Mouse (Mus musculus) forebrain, embryonic 15.5 days (tissue): ENCODE data around the gene Sept11. TPM values are rescaled to one million over a fixed set of nuclear protein-coding genes. Genes with fewer than 3 reads are reported as not detected.
A peak's percentile ranks its signal among the peaks of the same experiment; 100 is the strongest.

Source experiments
- ATAC-seq: fragments of 200-750 bp; cut with Nextera tagmentation; replicated peaks from 2 replicates; pipeline ENCODE4 v1.8.0; 2017; ENCODE audit warnings: mild to moderate bottlenecking, moderate TSS enrichment, moderate library complexity
- H3K27ac ChIP-seq: fragments of 300-500 bp; sonication (generic); replicated peaks from 2 replicates; pipeline ENCODE4 v1.5.1; 2015; ENCODE audit warnings: mild to moderate bottlenecking, inconsistent platforms
- H3K27me3 ChIP-seq: fragments of 300-500 bp; sonication (generic); 2 replicates; pipeline ENCODE4 v1.6.1; 2015; ENCODE audit warnings: inconsistent platforms
- H3K36me3 ChIP-seq: fragments of 300-500 bp; sonication (generic); 2 replicates; pipeline ENCODE4 v1.6.1; 2015; ENCODE audit warnings: mild to moderate bottlenecking, inconsistent platforms
- H3K4me1 ChIP-seq: fragments of 300-500 bp; sonication (generic); 2 replicates; pipeline ENCODE4 v1.6.1; 2015; ENCODE audit warnings: inconsistent platforms
- H3K4me2 ChIP-seq: fragments of 300-500 bp; sonication (generic); replicated peaks from 2 replicates; pipeline ENCODE4 v1.6.1; 2015; ENCODE audit warnings: mild to moderate bottlenecking, inconsistent platforms
- H3K4me3 ChIP-seq: fragments of 300-500 bp; sonication (generic); 2 replicates; pipeline ENCODE4 v1.5.1; 2015; ENCODE audit warnings: mild to moderate bottlenecking, inconsistent platforms
- H3K9ac ChIP-seq: fragments of 300-500 bp; sonication (generic); replicated peaks from 2 replicates; pipeline ENCODE4 v1.6.1; 2015; ENCODE audit warnings: mild to moderate bottlenecking, inconsistent platforms
- H3K9me3 ChIP-seq: fragments of 300-500 bp; sonication (generic); 2 replicates; pipeline ENCODE4 v1.6.1; 2016; ENCODE audit warnings: inconsistent platforms
- WGBS: fragments of 180-500 bp; shearing (Covaris S2); methylation state at CpG from one replicate; pipeline ENCODE4 v1.1.7; 2015; ENCODE audit warnings: mixed read lengths; 5-methylcytosine and 5-hydroxymethylcytosine counted together
- polyA plus RNA-seq: library from polyadenylated mRNA; unstranded; fragments of >200 nt; fragmentation: Nextera tagmentation; extraction: Ambion mirVana; gene quantifications from 2 replicates; pipeline ENCODE4 v1.2.1, GENCODE M21; 2015

Gene Sept11
- polyA plus RNA-seq, 1 experiment from 2014 or later, result 174 TPM

GRCm38 (mm10) chr5:93133445-93134244, 40.4 kb downstream of the Sept11 start:
- ATAC-seq, result peak; percentile 35
- Histone ChIP-seq H3K27ac (peak overlapping the region; percentile 70), H3K9ac (no peak overlapping the region)

GRCm38 (mm10) chr5:93135368-93136107, 42.3 kb downstream of the Sept11 start:
- peaks cover 47% of the 10 kb centered on the region for H3K4me1 ChIP-seq
- peaks cover 5% of the 10 kb centered on the region; the same call in 1 of the 2 replicates for H3K36me3 ChIP-seq
- no peak overlapping the region for H3K27ac ChIP-seq
- no peaks in the 10 kb centered on the region for H3K27me3 ChIP-seq
- 94% methylated on average over 10 of the region's 10 CpGs for WGBS
- H3K4me3 ChIP-seq, result no peak overlapping the region
- no peaks in the 10 kb centered on the region for H3K9me3 ChIP-seq
- H3K9ac ChIP-seq, result no peak overlapping the region
- ATAC-seq, result no peak
- H3K4me2 ChIP-seq, result no peak overlapping the region

More at GRCm38 (mm10) chr5:93133445-93134244, 40.4 kb downstream of the Sept11 start:
- 9% methylated on average over 10 of the region's 10 CpGs for WGBS
- 0 out of 2 replicates have a peak overlapping the region, but pooled peaks have one; percentile 2 for H3K4me3 ChIP-seq
- no peaks in the 10 kb centered on the region for H3K9me3 ChIP-seq
- H3K4me2 ChIP-seq, result peak overlapping the region; percentile 31
- H3K4me1 ChIP-seq, result peaks cover 57% of the 10 kb centered on the region
- no peaks in the 10 kb centered on the region for H3K36me3 ChIP-seq
- no peaks in the 10 kb centered on the region for H3K27me3 ChIP-seq

- no peak overlapping the region for H3K9ac ChIP-seq
- 69% methylated on average over 5 of the region's 5 CpGs for WGBS
- H3K27me3 ChIP-seq, result no peaks in the 10 kb centered on the region
- peaks cover 37% of the 10 kb centered on the region for H3K4me1 ChIP-seq
- ATAC-seq, result peak; percentile 23; the same call in 1 of the 2 replicates
- no peak overlapping the region for H3K4me3 ChIP-seq
- H3K4me2 ChIP-seq, result no peak overlapping the region
- peaks cover 11% of the 10 kb centered on the region for H3K36me3 ChIP-seq
- H3K27ac ChIP-seq, result peak overlapping the region; percentile 31
- H3K9me3 ChIP-seq, result no peaks in the 10 kb centered on the region
These were observed 43.8 kb downstream of the Sept11 start for GRCm38 (mm10) chr5:93136956-93137586.

- Histone ChIP-seq H3K4me3 (no peak overlapping the region), H3K27ac (no peak overlapping the region), H3K4me2 (no peak overlapping the region), H3K9me3 (no peaks in the 10 kb centered on the region), H3K27me3 (no peaks in the 10 kb centered on the region), H3K4me1 (peaks cover 22% of the 10 kb centered on the region), H3K9ac (no peak overlapping the region), H3K36me3 (peaks cover 11% of the 10 kb centered on the region)
- ATAC-seq, result no peak
- 93% methylated on average over 9 of the region's 9 CpGs for WGBS
These were observed 46.1 kb downstream of the Sept11 start for GRCm38 (mm10) chr5:93139350-93139749.

- 0 out of 2 replicates have a peak, but pooled peaks have one; percentile 20 for ATAC-seq
These were observed 47.5 kb downstream of the Sept11 start for GRCm38 (mm10) chr5:93140747-93141146.

GRCm38 (mm10) chr5:93143360-93144091, 50.3 kb downstream of the Sept11 start:
- Histone ChIP-seq H3K4me2 (no peak overlapping the region), H3K4me1 (peaks cover 32% of the 10 kb centered on the region), H3K9ac (no peak overlapping the region), H3K27ac (0 out of 2 replicates have a peak overlapping the region, but pooled peaks have one; percentile 32), H3K4me3 (no peak overlapping the region), H3K27me3 (no peaks in the 10 kb centered on the region), H3K36me3 (peaks cover 14% of the 10 kb centered on the region), H3K9me3 (no peaks in the 10 kb centered on the region)
- peak; percentile 62 for ATAC-seq
- WGBS, result 61% methylated on average over 12 of the region's 12 CpGs

More at GRCm38 (mm10) chr5:93140747-93141146, 47.5 kb downstream of the Sept11 start:
- Histone ChIP-seq H3K9me3 (no peaks in the 10 kb centered on the region), H3K4me1 (peaks cover 33% of the 10 kb centered on the region), H3K4me3 (no peak overlapping the region), H3K9ac (no peak overlapping the region), H3K4me2 (no peak overlapping the region), H3K36me3 (peaks cover 11% of the 10 kb centered on the region), H3K27me3 (no peaks in the 10 kb centered on the region), H3K27ac (no peak overlapping the region)
- WGBS, result 73% methylated on average over 5 of the region's 5 CpGs

GRCm38 (mm10) chr5:93144874-93145273, 51.6 kb downstream of the Sept11 start:
- H3K27ac ChIP-seq, result no peak overlapping the region
- H3K9me3 ChIP-seq, result no peaks in the 10 kb centered on the region
- H3K9ac ChIP-seq, result no peak overlapping the region
- H3K27me3 ChIP-seq, result no peaks in the 10 kb centered on the region
- H3K36me3 ChIP-seq, result peaks cover 9% of the 10 kb centered on the region
- no peak overlapping the region for H3K4me3 ChIP-seq
- peaks cover 32% of the 10 kb centered on the region for H3K4me1 ChIP-seq
- no peak overlapping the region for H3K4me2 ChIP-seq
- WGBS, result 5% methylated on average over 5 of the region's 5 CpGs
- no peak for ATAC-seq

GRCm38 (mm10) chr5:93145504-93145903, 52.3 kb downstream of the Sept11 start:
- Histone ChIP-seq H3K9me3 (no peaks in the 10 kb centered on the region), H3K36me3 (peaks cover 15% of the 10 kb centered on the region), H3K9ac (no peak overlapping the region), H3K27me3 (no peaks in the 10 kb centered on the region), H3K4me3 (no peak overlapping the region), H3K27ac (no peak overlapping the region), H3K4me2 (no peak overlapping the region), H3K4me1 (peaks cover 31% of the 10 kb centered on the region)
- 79% methylated on average over 6 of the region's 6 CpGs for WGBS
- no peak for ATAC-seq

GRCm38 (mm10) chr5:93149969-93150777, 56.9 kb downstream of the Sept11 start:
- H3K9ac ChIP-seq, result no peak overlapping the region
- H3K4me1 ChIP-seq, result peaks cover 20% of the 10 kb centered on the region; the same call in 1 of the 2 replicates
- H3K9me3 ChIP-seq, result no peaks in the 10 kb centered on the region
- H3K4me3 ChIP-seq, result no peak overlapping the region
- no peak for ATAC-seq
- peaks cover 14% of the 10 kb centered on the region; the same call in 1 of the 2 replicates for H3K36me3 ChIP-seq
- H3K4me2 ChIP-seq, result no peak overlapping the region
- 84% methylated on average over 12 of the region's 12 CpGs for WGBS
- no peak overlapping the region; the same call in 1 of the 2 replicates for H3K27ac ChIP-seq
- H3K27me3 ChIP-seq, result no peaks in the 10 kb centered on the region

- H3K36me3 ChIP-seq, result peaks cover 25% of the 10 kb centered on the region
- no peak for ATAC-seq
- H3K27me3 ChIP-seq, result no peaks in the 10 kb centered on the region
- H3K9me3 ChIP-seq, result no peaks in the 10 kb centered on the region
- H3K27ac ChIP-seq, result no peak overlapping the region
- 56% methylated on average over 6 of the region's 6 CpGs for WGBS
- no peak overlapping the region for H3K9ac ChIP-seq
- no peak overlapping the region for H3K4me3 ChIP-seq
- peaks cover 4% of the 10 kb centered on the region; the same call in 1 of the 2 replicates for H3K4me1 ChIP-seq
- H3K4me2 ChIP-seq, result no peak overlapping the region
These were observed 58.7 kb downstream of the Sept11 start for GRCm38 (mm10) chr5:93151985-93152384.

- Histone ChIP-seq H3K4me2 (no peak overlapping the region), H3K27me3 (no peaks in the 10 kb centered on the region), H3K36me3 (peaks cover 28% of the 10 kb centered on the region), H3K27ac (no peak overlapping the region), H3K4me3 (no peak overlapping the region), H3K4me1 (peaks cover 4% of the 10 kb centered on the region; the same call in 1 of the 2 replicates), H3K9ac (no peak overlapping the region), H3K9me3 (no peaks in the 10 kb centered on the region)
- ATAC-seq, result no peak
- 89% methylated on average over 4 of the region's 4 CpGs for WGBS
These were observed 59.2 kb downstream of the Sept11 start for GRCm38 (mm10) chr5:93152451-93152850.
